Mouse (Mus musculus) cortical plate, adult 2 months (tissue): ENCODE measurements at regions not wholly inside any gene's neighbourhood (a gene's known extent, or its start where the extent isn't known, plus 50 kb on each side); places are given as distances from the start of the nearest gene placed in this dataset.

ENCODE experiments used
- H3K27ac ChIP-seq: fragments of 200-500 bp; 2 replicates; pipeline ENCODE4 v1.5.1; 2012; ENCODE audit warnings: low read length, control low read depth, inconsistent platforms; ENCODE audit not compliant: insufficient read depth
- H3K4me1 ChIP-seq: fragments of 200-500 bp; 2 replicates; pipeline ENCODE4 v1.6.1; 2011; ENCODE audit warnings: low read length; ENCODE audit not compliant: control insufficient read depth, insufficient read depth
- H3K4me3 ChIP-seq: fragments of 200-500 bp; 2 replicates; pipeline ENCODE4 v1.5.1; 2011; ENCODE audit warnings: mild to moderate bottlenecking, low read length, control low read depth; ENCODE audit not compliant: insufficient read depth
- CTCF ChIP-seq: fragments of 200-500 bp; IDR thresholded peaks from 2 replicates; pipeline ENCODE4 v1.5.1; 2011; ENCODE audit warnings: mild to moderate bottlenecking, control low read depth, low read length; ENCODE audit not compliant: insufficient read depth; ENCODE audit errors: extremely low read depth
- POLR2A ChIP-seq: fragments of 200-500 bp; IDR thresholded peaks from 2 replicates; pipeline ENCODE4 v1.6.1; 2011; ENCODE audit warnings: mild to moderate bottlenecking, low read length, control low read depth; ENCODE audit not compliant: insufficient read depth; ENCODE audit errors: extremely low read depth

- TF ChIP-seq CTCF: no peak
- TF ChIP-seq POLR2A: no peak
- H3K4me1 ChIP-seq: no peaks in the 10 kb centered on the region
Observed at GRCm38 (mm10) chr2:22044949-22045348, 182.4 kb upstream of the Myo3a start.

GRCm38 (mm10) chr2:22047465-22047864, 179.8 kb upstream of the Myo3a start:
- TF ChIP-seq POLR2A (no peak), CTCF (no peak)
- Histone ChIP-seq H3K27ac (no peak overlapping the region), H3K4me1 (no peaks in the 10 kb centered on the region), H3K4me3 (no peak overlapping the region)

More at GRCm38 (mm10) chr2:22044949-22045348, 182.4 kb upstream of the Myo3a start:
- Histone ChIP-seq H3K4me3 (no peak overlapping the region), H3K27ac (no peak overlapping the region)

GRCm38 (mm10) chr2:22066535-22066934, 160.8 kb upstream of the Myo3a start:
- H3K27ac ChIP-seq: no peak overlapping the region

GRCm38 (mm10) chr2:22096848-22097247, 130.5 kb upstream of the Myo3a start:
- Histone ChIP-seq H3K4me3 (no peak overlapping the region), H3K4me1 (no peaks in the 10 kb centered on the region), H3K27ac (no peak overlapping the region)
- TF ChIP-seq POLR2A: no peak
- TF ChIP-seq CTCF: no peak

More at GRCm38 (mm10) chr2:22066535-22066934, 160.8 kb upstream of the Myo3a start:
- Histone ChIP-seq H3K4me1 (no peaks in the 10 kb centered on the region), H3K4me3 (no peak overlapping the region)
- no peak for TF ChIP-seq POLR2A
- no peak for TF ChIP-seq CTCF

GRCm38 (mm10) chr2:22105150-22105549, 122.2 kb upstream of the Myo3a start:
- Histone ChIP-seq H3K4me1 (no peaks in the 10 kb centered on the region), H3K27ac (no peak overlapping the region), H3K4me3 (no peak overlapping the region)
- TF ChIP-seq POLR2A (no peak), CTCF (no peak)

GRCm38 (mm10) chr2:22149721-22150120, 77.6 kb upstream of the Myo3a start:
- TF ChIP-seq POLR2A: no peak
- no peak for TF ChIP-seq CTCF
- Histone ChIP-seq H3K27ac (no peak overlapping the region), H3K4me1 (no peaks in the 10 kb centered on the region), H3K4me3 (no peak overlapping the region)

- TF ChIP-seq POLR2A (no peak), CTCF (no peak)
- Histone ChIP-seq H3K4me3 (no peak overlapping the region), H3K4me1 (no peaks in the 10 kb centered on the region), H3K27ac (no peak overlapping the region)
Observed at GRCm38 (mm10) chr2:22156576-22156975, 70.7 kb upstream of the Myo3a start.

- TF ChIP-seq POLR2A (no peak), CTCF (no peak)
- Histone ChIP-seq H3K4me1 (no peaks in the 10 kb centered on the region), H3K27ac (no peak overlapping the region), H3K4me3 (no peak overlapping the region)
Observed at GRCm38 (mm10) chr2:22165443-22165842, 61.9 kb upstream of the Myo3a start.

- Histone ChIP-seq H3K27ac (no peak overlapping the region), H3K4me1 (no peaks in the 10 kb centered on the region), H3K4me3 (no peak overlapping the region)
- TF ChIP-seq CTCF: no peak
Observed at GRCm38 (mm10) chr2:22165919-22166318, 61.4 kb upstream of the Myo3a start.
